Mouse (Mus musculus) heart, embryonic 16.5 days (tissue): ENCODE measurements at regions not wholly inside any gene's neighbourhood (a gene's known extent, or its start where the extent isn't known, plus 50 kb on each side); places are given as distances from the start of the nearest gene placed in this dataset.
"Not testable (repeated sequence)": the region's sequence is repeated elsewhere in the genome, so short reads cannot be mapped to it uniquely, and the experiment has no call there.

Experiments used
- ATAC-seq: fragments of 200-750 bp; cut with Nextera tagmentation; replicated peaks from 2 replicates; pipeline ENCODE4 v1.8.0; 2017; ENCODE audit warnings: moderate number of reproducible peaks; ENCODE audit not compliant: insufficient read depth, low FRiP score; ENCODE audit errors: extremely low read depth
- H3K27ac ChIP-seq: fragments of 300-500 bp; sonication (generic); 2 replicates; pipeline ENCODE4 v1.5.1; 2014; ENCODE audit warnings: mild to moderate bottlenecking, low read length, control low read depth, moderate library complexity
- H3K27me3 ChIP-seq: fragments of 300-500 bp; sonication (generic); 2 replicates; pipeline ENCODE4 v1.6.1; 2014; ENCODE audit warnings: low read length, mixed read lengths; ENCODE audit not compliant: control insufficient read depth, insufficient read depth
- H3K36me3 ChIP-seq: fragments of 300-500 bp; sonication (generic); 2 replicates; pipeline ENCODE4 v1.6.1; 2014; ENCODE audit not compliant: control insufficient read depth, insufficient read depth
- H3K4me1 ChIP-seq: fragments of 300-500 bp; sonication (generic); 2 replicates; pipeline ENCODE4 v1.6.1; 2014; ENCODE audit warnings: low read length, mixed read lengths; ENCODE audit not compliant: control insufficient read depth, insufficient read depth
- H3K4me2 ChIP-seq: fragments of 300-500 bp; sonication (generic); 2 replicates; pipeline ENCODE4 v1.6.1; 2014; ENCODE audit warnings: low read depth, mild to moderate bottlenecking, control low read depth, low read length
- H3K4me3 ChIP-seq: fragments of 300-500 bp; sonication (generic); 2 replicates; pipeline ENCODE4 v1.5.1; 2014; ENCODE audit warnings: mild to moderate bottlenecking, control low read depth, low read length
- H3K9ac ChIP-seq: fragments of 300-500 bp; sonication (generic); 2 replicates; pipeline ENCODE4 v1.6.1; 2014; ENCODE audit warnings: low read length, control low read depth
- H3K9me3 ChIP-seq: fragments of 300-500 bp; sonication (generic); replicated peaks from 2 replicates; pipeline ENCODE4 v1.6.1; 2016; ENCODE audit warnings: low read length; ENCODE audit not compliant: control insufficient read depth
- WGBS: fragments of 180-500 bp; shearing (Covaris S2); extraction: QIAGEN DNeasy Blood & Tissue Kit; methylation state at CpG from one replicate; pipeline ENCODE4 v1.1.7; 2014; 5-methylcytosine and 5-hydroxymethylcytosine counted together

- no peak overlapping the region for H3K27ac ChIP-seq
- no peak overlapping the region for H3K9ac ChIP-seq
- H3K27me3 ChIP-seq = no peaks in the 10 kb centered on the region
- H3K4me2 ChIP-seq = no peak overlapping the region
- no peaks in the 10 kb centered on the region for H3K36me3 ChIP-seq
- ATAC-seq = no peak
- H3K4me1 ChIP-seq = peaks cover 7% of the 10 kb centered on the region
- 51% methylated on average over 7 of the region's 7 CpGs for WGBS
- no peaks in the 10 kb centered on the region for H3K9me3 ChIP-seq
- no peak overlapping the region for H3K4me3 ChIP-seq
Measured at GRCm38 (mm10) chr9:43549293-43549692, 194.5 kb upstream of the Nectin1 start.

- ATAC-seq, H3K9me3 ChIP-seq: not testable (repeated sequence)
- 74% methylated on average over 1 of the region's 1 CpGs for WGBS
Measured at GRCm38 (mm10) chr9:43552758-43553157, 191.0 kb upstream of the Nectin1 start.

GRCm38 (mm10) chr9:43562016-43562415, 181.8 kb upstream of the Nectin1 start:
- Histone ChIP-seq H3K9ac (no peak overlapping the region), H3K4me3 (no peak overlapping the region), H3K36me3 (no peaks in the 10 kb centered on the region), H3K4me2 (no peak overlapping the region), H3K4me1 (no peaks in the 10 kb centered on the region), H3K9me3 (no peaks in the 10 kb centered on the region), H3K27ac (no peak overlapping the region), H3K27me3 (0 out of 2 replicates have a peak, but pooled peaks cover 3% of the 10 kb centered on the region)
- ATAC-seq = no peak
- 68% methylated on average over 6 of the region's 6 CpGs for WGBS

More at GRCm38 (mm10) chr9:43552758-43553157, 191.0 kb upstream of the Nectin1 start:
- not testable (repeated sequence) for H3K27ac ChIP-seq, H3K4me3 ChIP-seq, H3K4me1 ChIP-seq, H3K4me2 ChIP-seq, H3K9ac ChIP-seq, H3K36me3 ChIP-seq, H3K27me3 ChIP-seq

GRCm38 (mm10) chr9:43564239-43564906, 179.4 kb upstream of the Nectin1 start:
- H3K4me2 ChIP-seq = no peak overlapping the region
- no peak for ATAC-seq
- no peaks in the 10 kb centered on the region for H3K36me3 ChIP-seq
- H3K27ac ChIP-seq = no peak overlapping the region
- no peak overlapping the region for H3K4me3 ChIP-seq
- no peak overlapping the region for H3K9ac ChIP-seq
- no peaks in the 10 kb centered on the region for H3K4me1 ChIP-seq
- no peaks in the 10 kb centered on the region for H3K9me3 ChIP-seq
- WGBS = 77% methylated on average over 22 of the region's 22 CpGs
- 0 out of 2 replicates have a peak, but pooled peaks cover 3% of the 10 kb centered on the region for H3K27me3 ChIP-seq

- Histone ChIP-seq H3K9ac (no peak overlapping the region), H3K9me3 (no peaks in the 10 kb centered on the region), H3K4me3 (no peak overlapping the region), H3K4me1 (no peaks in the 10 kb centered on the region), H3K27ac (no peak overlapping the region), H3K27me3 (0 out of 2 replicates have a peak, but pooled peaks cover 2% of the 10 kb centered on the region), H3K36me3 (no peaks in the 10 kb centered on the region), H3K4me2 (no peak overlapping the region)
- 27% methylated on average over 4 of the region's 4 CpGs for WGBS
- ATAC-seq = no peak
Measured at GRCm38 (mm10) chr9:43568851-43569250, 174.9 kb upstream of the Nectin1 start.

GRCm38 (mm10) chr9:43571086-43571485, 172.7 kb upstream of the Nectin1 start:
- no peak for ATAC-seq
- H3K4me1 ChIP-seq = no peaks in the 10 kb centered on the region
- no peaks in the 10 kb centered on the region for H3K27me3 ChIP-seq
- no peak overlapping the region for H3K27ac ChIP-seq
- no peaks in the 10 kb centered on the region for H3K9me3 ChIP-seq
- H3K36me3 ChIP-seq = no peaks in the 10 kb centered on the region
- H3K9ac ChIP-seq = no peak overlapping the region
- no peak overlapping the region for H3K4me2 ChIP-seq
- no peak overlapping the region for H3K4me3 ChIP-seq
- WGBS = 71% methylated on average over 6 of the region's 6 CpGs

- ATAC-seq = no peak
- Histone ChIP-seq H3K9ac (no peak overlapping the region), H3K4me2 (no peak overlapping the region), H3K4me3 (no peak overlapping the region), H3K36me3 (no peaks in the 10 kb centered on the region), H3K27ac (no peak overlapping the region), H3K9me3 (no peaks in the 10 kb centered on the region), H3K4me1 (no peaks in the 10 kb centered on the region), H3K27me3 (no peaks in the 10 kb centered on the region)
- 82% methylated on average over 6 of the region's 6 CpGs for WGBS
Measured at GRCm38 (mm10) chr9:43575659-43576058, 168.1 kb upstream of the Nectin1 start.

GRCm38 (mm10) chr9:43580653-43581052, 163.1 kb upstream of the Nectin1 start:
- 49% methylated on average over 6 of the region's 6 CpGs for WGBS
- Histone ChIP-seq H3K4me3 (no peak overlapping the region), H3K36me3 (no peaks in the 10 kb centered on the region), H3K27ac (no peak overlapping the region), H3K9ac (no peak overlapping the region), H3K27me3 (no peaks in the 10 kb centered on the region), H3K9me3 (no peaks in the 10 kb centered on the region), H3K4me1 (no peaks in the 10 kb centered on the region), H3K4me2 (no peak overlapping the region)
- no peak for ATAC-seq

GRCm38 (mm10) chr9:43585616-43586015, 158.2 kb upstream of the Nectin1 start:
- no peaks in the 10 kb centered on the region for H3K36me3 ChIP-seq

More at GRCm38 (mm10) chr9:43585616-43586015, 158.2 kb upstream of the Nectin1 start:
- Histone ChIP-seq H3K27ac (no peak overlapping the region), H3K4me2 (no peak overlapping the region), H3K4me1 (no peaks in the 10 kb centered on the region), H3K4me3 (no peak overlapping the region), H3K9me3 (no peaks in the 10 kb centered on the region), H3K9ac (no peak overlapping the region), H3K27me3 (no peaks in the 10 kb centered on the region)
- ATAC-seq = no peak
- 45% methylated on average over 6 of the region's 6 CpGs for WGBS
